Mouse (Mus musculus): ENCODE results near the gene Gm4177.
"Not testable (repeated sequence)": the region's sequence is repeated elsewhere in the genome, so short reads cannot be mapped to it uniquely, and the experiment has no call there.

The Gm4177 gene

GRCm38 (mm10) chr7:21796628-21797027, at the start of gene Gm4177:
Gene Gm4177 (minus strand): TSS chr7:21796728.
- not testable (repeated sequence) for DNase-seq (ENCODE audit: inconsistent age in 2 of 2, low spot score in 1 of 2)

GRCm38 (mm10) chr7:21844167-21844566, 47.6 kb upstream of the Gm4177 start, which contains the start of gene Gm5725:
Gene Gm5725 (minus strand): TSS chr7:21844267.
- DNase-seq (ENCODE audit: inconsistent age in 2 of 2, low spot score in 1 of 2) = not testable (repeated sequence)

- DNase-seq (ENCODE audit: inconsistent age in 2 of 2, low spot score in 1 of 2) = not testable (repeated sequence)
These were observed 35.5 kb upstream of the Gm4177 start, which contains the start of gene Vmn1r135 for GRCm38 (mm10) chr7:21832051-21832450. Gene Vmn1r135 (plus strand): TSS chr7:21832351.

- not testable (repeated sequence) for DNase-seq (ENCODE audit: inconsistent age in 2 of 2, low spot score in 1 of 2)
These were observed 35.2 kb downstream of the Gm4177 start, which contains the start of gene Gm4175 for GRCm38 (mm10) chr7:21761375-21761774. Gene Gm4175 (minus strand): TSS chr7:21761475.

Data from adrenal gland, adult (tissue).